Mouse (Mus musculus) midbrain, embryonic 15.5 days (tissue): Measurements from ENCODE around the gene Olfr466. TPM values are rescaled to one million over a fixed set of nuclear protein-coding genes. Genes with fewer than 3 reads are reported as not detected.

ENCODE experiments used
- ATAC-seq: fragments of 200-750 bp; cut with Nextera tagmentation; replicated peaks from 2 replicates; pipeline ENCODE4 v1.8.0; 2017; ENCODE audit warnings: moderate TSS enrichment
- H3K27ac ChIP-seq: fragments of 300-500 bp; sonication (generic); 2 replicates; pipeline ENCODE4 v1.5.1; 2015; ENCODE audit warnings: mild to moderate bottlenecking, inconsistent platforms
- H3K27me3 ChIP-seq: fragments of 300-500 bp; sonication (generic); replicated peaks from 2 replicates; pipeline ENCODE4 v1.6.1; 2015; ENCODE audit warnings: inconsistent platforms
- H3K36me3 ChIP-seq: fragments of 300-500 bp; sonication (generic); replicated peaks from 2 replicates; pipeline ENCODE4 v1.6.1; 2015; ENCODE audit warnings: inconsistent platforms
- H3K4me1 ChIP-seq: fragments of 300-500 bp; sonication (generic); 2 replicates; pipeline ENCODE4 v1.6.1; 2015; ENCODE audit warnings: inconsistent platforms
- H3K4me2 ChIP-seq: fragments of 300-500 bp; sonication (generic); 2 replicates; pipeline ENCODE4 v1.6.1; 2015; ENCODE audit warnings: inconsistent platforms, mild to moderate bottlenecking, moderate library complexity
- H3K4me3 ChIP-seq: fragments of 300-500 bp; sonication (generic); 2 replicates; pipeline ENCODE4 v1.5.1; 2015; ENCODE audit warnings: mild to moderate bottlenecking, inconsistent platforms
- H3K9ac ChIP-seq: fragments of 300-500 bp; sonication (generic); 2 replicates; pipeline ENCODE4 v1.6.1; 2015; ENCODE audit warnings: mild to moderate bottlenecking, inconsistent platforms
- H3K9me3 ChIP-seq: fragments of 300-500 bp; sonication (generic); 2 replicates; pipeline ENCODE4 v1.6.1; 2016; ENCODE audit warnings: inconsistent platforms
- WGBS: fragments of 180-500 bp; shearing (Covaris S2); methylation state at CpG from one replicate; pipeline ENCODE4 v1.1.7; 2015; ENCODE audit warnings: mixed read lengths; 5-methylcytosine and 5-hydroxymethylcytosine counted together
- polyA plus RNA-seq: library from polyadenylated mRNA; unstranded; fragments of >200 nt; fragmentation: Nextera tagmentation; extraction: Ambion mirVana; gene quantifications from 2 replicates; pipeline ENCODE4 v1.2.1, GENCODE M21; 2015

Olfr466 gene
- not detected in 2 replicates for polyA plus RNA-seq

DNA sequence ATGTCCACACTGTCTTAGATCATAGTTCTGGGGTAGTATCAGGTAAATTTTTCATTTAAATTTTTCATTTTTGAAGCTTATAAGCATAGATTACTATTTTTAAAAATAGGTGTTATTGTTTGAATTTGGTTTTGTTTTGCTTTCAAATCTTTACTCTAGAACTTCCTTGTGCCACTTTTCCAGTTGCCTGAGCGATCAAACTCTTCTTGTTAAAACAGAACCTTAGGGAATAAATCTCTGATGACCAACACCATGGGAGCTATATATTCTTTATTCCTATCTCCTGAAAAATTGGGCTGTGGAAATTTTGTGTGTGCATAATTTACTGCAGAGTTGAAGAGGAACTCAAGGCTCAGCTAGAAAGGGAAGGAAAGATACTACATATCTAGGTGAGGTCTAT, at the start of gene Olfr466:
TSS of gene Olfr466 (plus strand) at position 301 of the 400 bp plus-strand sequence.
- Histone ChIP-seq H3K9me3 (no peaks in the 10 kb centered on the region), H3K9ac (no peak within 1 kb of the TSS)
- 77% methylated on average over 1 of the region's 1 CpGs for WGBS

DNA sequence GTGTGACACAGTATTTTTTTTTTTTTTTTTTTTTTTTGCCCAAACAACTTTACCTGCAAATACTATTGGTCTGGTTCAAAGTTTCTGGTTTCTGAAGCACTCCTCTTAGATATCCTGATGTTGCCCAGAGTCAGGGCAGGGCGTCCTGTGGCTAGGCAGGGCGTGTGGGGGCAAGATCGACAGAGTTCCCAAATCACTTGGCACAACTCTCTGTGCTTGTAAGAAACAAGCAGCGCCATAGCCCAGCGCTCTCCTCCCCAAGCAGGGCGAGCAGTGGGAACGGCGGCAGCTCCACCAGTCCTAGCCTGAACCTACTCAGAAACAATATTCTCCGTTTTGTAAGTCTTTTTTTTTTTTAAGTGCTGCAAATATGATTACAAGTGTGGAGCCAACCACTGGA, 49.4 kb upstream of the Olfr466 start:
- 97% methylated on average over 9 of the region's 9 CpGs for WGBS
- no peak overlapping the region for H3K4me2 ChIP-seq
- ATAC-seq = no peak

More for the DNA sequence above, at the start of gene Olfr466:
- Histone ChIP-seq H3K36me3 (no peaks in the 10 kb centered on the region), H3K4me1 (no peaks in the 10 kb centered on the region), H3K4me2 (no peak within 1 kb of the TSS), H3K4me3 (no peak within 1 kb of the TSS), H3K27ac (no peak within 1 kb of the TSS), H3K27me3 (no peaks in the 10 kb centered on the region)
- no peak for ATAC-seq

DNA sequence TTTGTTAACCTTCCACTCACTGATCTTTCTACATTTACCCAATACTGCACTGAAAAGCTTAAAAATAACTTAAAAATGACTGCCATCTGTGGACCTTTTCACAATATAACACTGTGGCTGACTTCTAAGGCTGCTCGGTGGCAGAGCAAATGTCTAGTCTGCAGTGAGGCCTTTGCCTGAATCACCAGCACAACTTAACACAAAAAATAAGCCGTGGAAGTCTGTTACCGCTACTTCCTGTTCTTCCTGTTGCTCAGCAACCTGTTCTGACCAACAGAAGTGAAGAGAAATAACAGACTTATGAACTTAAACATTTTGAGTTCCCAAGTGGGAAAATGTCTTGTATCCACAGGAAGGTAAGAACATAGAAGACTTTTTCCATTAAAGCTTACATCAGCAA, 48.8 kb upstream of the Olfr466 start:
- Histone ChIP-seq H3K4me3 (no peak overlapping the region), H3K4me2 (no peak overlapping the region)
- WGBS = 95% methylated on average over 3 of the region's 3 CpGs

More for the DNA sequence above, 49.4 kb upstream of the Olfr466 start:
- Histone ChIP-seq H3K4me3 (no peak overlapping the region), H3K36me3 (0 out of 2 replicates have a peak, but pooled peaks cover 5% of the 10 kb centered on the region), H3K9me3 (peaks cover 16% of the 10 kb centered on the region; the same call in 1 of the 2 replicates), H3K9ac (no peak overlapping the region), H3K27me3 (no peaks in the 10 kb centered on the region), H3K4me1 (no peaks in the 10 kb centered on the region), H3K27ac (no peak overlapping the region)

DNA sequence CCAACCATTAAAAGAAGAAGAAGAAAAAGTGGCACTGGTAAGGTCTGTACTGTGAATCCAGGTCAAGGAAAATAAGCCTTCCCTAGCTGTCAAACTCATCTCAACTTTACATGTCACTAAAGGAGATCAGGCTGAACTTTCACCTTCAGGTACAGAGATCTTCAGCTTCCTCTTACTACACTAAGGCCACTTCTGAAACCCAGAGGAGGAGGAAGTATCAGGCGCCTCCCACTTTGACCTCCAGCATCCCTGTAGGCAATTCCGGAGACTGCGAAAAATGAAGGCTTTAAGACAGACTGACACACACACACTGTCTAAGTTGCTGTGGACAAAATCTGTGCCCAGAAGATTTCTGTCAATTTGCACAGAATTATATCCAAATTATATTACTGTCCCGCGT, 38.1 kb upstream of the Olfr466 start:
- peak overlapping the region; percentile 81 for H3K4me3 ChIP-seq
- H3K9me3 ChIP-seq = peaks cover 3% of the 10 kb centered on the region; the same call in 1 of the 2 replicates
- peak overlapping the region; percentile 89 for H3K9ac ChIP-seq
- peaks cover 21% of the 10 kb centered on the region for H3K4me1 ChIP-seq
- no peaks in the 10 kb centered on the region for H3K27me3 ChIP-seq
- H3K4me2 ChIP-seq = peak overlapping the region; percentile 60
- WGBS = 2% methylated on average over 5 of the region's 5 CpGs
- H3K27ac ChIP-seq = peak overlapping the region; percentile 80; the same call in 1 of the 2 replicates
- H3K36me3 ChIP-seq = no peaks in the 10 kb centered on the region
- ATAC-seq = no peak

More for the DNA sequence above, 48.8 kb upstream of the Olfr466 start:
- Histone ChIP-seq H3K9me3 (peaks cover 16% of the 10 kb centered on the region; the same call in 1 of the 2 replicates), H3K9ac (no peak overlapping the region), H3K36me3 (0 out of 2 replicates have a peak, but pooled peaks cover 7% of the 10 kb centered on the region), H3K27ac (no peak overlapping the region), H3K4me1 (no peaks in the 10 kb centered on the region), H3K27me3 (no peaks in the 10 kb centered on the region)
- no peak for ATAC-seq

DNA sequence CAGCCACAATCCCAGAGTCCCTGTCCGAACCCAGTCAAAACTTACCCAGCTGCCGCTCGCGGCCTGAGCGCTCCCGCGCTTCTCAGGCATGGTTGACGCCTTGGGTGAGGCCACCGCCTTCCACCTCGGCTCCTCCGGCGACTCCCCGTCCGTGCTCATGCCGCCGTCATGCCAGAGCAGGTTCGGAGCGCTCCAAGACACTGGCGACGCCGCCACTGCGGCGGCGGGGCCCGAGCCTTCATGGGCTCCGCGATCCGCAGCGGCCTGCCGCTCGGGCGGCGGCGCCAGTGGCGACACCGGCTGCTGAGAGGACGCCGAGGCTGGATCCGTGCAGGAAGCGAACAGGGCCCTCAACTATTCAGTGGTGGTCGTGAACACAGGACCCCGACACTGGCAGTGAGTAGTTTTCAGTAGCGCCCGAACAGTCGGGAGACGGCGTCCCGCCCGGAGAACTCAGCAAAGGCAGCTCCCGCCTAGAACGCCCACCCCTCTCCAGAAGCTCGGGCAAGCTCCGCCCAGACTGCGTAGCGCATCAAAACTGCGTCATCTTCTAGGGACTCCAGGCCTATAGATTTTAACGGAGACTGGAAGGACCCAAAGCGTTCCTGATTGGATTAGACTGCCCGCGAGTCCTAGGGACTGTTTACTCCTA, 37.5 kb upstream of the Olfr466 start, which contains the start of gene Mfsd14b:
TSS of gene Mfsd14b (minus strand) at position 517 of the 652 bp plus-strand sequence.
- no peaks in the 10 kb centered on the region for H3K27me3 ChIP-seq

DNA sequence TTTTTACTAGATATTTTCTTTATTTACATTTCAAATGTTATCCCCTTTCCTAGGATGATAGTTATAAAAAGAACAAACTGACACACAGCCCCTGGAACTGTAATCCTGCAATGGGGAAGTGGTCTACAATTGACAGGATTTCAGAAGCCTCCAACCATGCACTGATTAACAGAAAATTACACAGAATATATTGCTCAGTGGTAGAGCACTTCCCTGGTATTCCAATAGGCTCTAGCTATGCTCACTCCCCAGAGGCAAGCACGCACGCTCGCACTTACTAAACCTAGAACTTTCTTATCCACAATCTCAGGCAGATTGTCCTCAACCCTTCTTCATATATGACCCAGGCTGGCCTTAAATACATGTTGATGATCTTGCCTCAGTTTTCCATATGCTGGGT, 36.8 kb upstream of the Olfr466 start:
- H3K9me3 ChIP-seq = no peaks in the 10 kb centered on the region
- WGBS = 62% methylated on average over 3 of the region's 3 CpGs

More for the DNA sequence above, 37.5 kb upstream of the Olfr466 start, which contains the start of gene Mfsd14b:
- Histone ChIP-seq H3K4me2 (peak within 1 kb of the TSS; percentile 60), H3K4me1 (peaks cover 21% of the 10 kb centered on the region), H3K27ac (peak within 1 kb of the TSS; percentile 80), H3K4me3 (peak within 1 kb of the TSS; percentile 81), H3K9me3 (peaks cover 3% of the 10 kb centered on the region; the same call in 1 of the 2 replicates), H3K9ac (peak within 1 kb of the TSS; percentile 89), H3K36me3 (no peaks in the 10 kb centered on the region)
- ATAC-seq = peak; percentile 100
- 0% methylated on average over 60 of the region's 60 CpGs for WGBS

DNA sequence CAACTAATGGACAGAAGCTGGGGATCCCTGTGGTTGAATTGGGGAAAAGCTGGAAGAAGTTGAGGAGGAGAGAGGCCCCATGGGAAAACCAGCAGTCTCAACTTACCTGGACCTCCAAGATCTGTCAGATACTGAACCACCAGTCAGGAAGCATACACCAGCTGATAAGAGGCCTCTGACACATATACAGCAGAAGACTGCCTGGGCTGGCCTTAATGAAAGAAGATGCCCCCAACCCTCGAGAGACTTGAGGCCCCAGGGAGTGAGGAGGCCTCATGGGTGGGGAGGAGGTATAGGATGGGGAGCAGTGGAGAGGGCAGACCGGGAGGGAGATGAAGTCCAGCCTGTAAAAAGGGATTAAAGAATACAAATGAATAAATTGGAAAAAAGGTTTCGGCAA, 29.1 kb upstream of the Olfr466 start:
- 68% methylated on average over 3 of the region's 3 CpGs for WGBS
- no peak overlapping the region for H3K4me3 ChIP-seq
- no peak for ATAC-seq
- no peaks in the 10 kb centered on the region for H3K4me1 ChIP-seq
- H3K27me3 ChIP-seq = no peaks in the 10 kb centered on the region
- H3K36me3 ChIP-seq = no peaks in the 10 kb centered on the region
- H3K4me2 ChIP-seq = no peak overlapping the region
- H3K27ac ChIP-seq = no peak overlapping the region
- no peak overlapping the region for H3K9ac ChIP-seq
- H3K9me3 ChIP-seq = no peaks in the 10 kb centered on the region

More for the DNA sequence above, 36.8 kb upstream of the Olfr466 start:
- Histone ChIP-seq H3K4me2 (peak overlapping the region; percentile 60), H3K27me3 (no peaks in the 10 kb centered on the region), H3K36me3 (no peaks in the 10 kb centered on the region), H3K4me3 (peak overlapping the region; percentile 81), H3K27ac (peak overlapping the region; percentile 80), H3K4me1 (peaks cover 21% of the 10 kb centered on the region), H3K9ac (peak overlapping the region; percentile 58)
- peak; percentile 75 for ATAC-seq

DNA sequence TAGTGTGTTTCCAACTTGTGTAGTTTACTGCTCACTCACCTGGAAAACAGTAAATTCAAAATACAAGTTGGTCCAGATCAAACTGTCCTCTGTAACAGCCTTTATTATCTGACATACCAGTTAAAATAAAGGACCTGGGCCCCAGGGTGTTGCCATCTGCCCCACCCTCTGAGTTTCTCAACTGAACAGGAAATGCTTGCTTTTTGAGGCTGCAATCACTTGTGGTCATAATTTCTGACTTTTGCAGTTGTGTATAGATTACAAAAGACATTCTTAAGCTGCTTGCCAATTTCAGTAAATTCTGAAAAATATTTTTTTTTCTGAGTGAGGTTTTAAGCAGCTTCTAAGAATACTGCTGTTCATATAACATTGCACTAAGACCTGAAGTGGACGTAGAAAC, 27.9 kb upstream of the Olfr466 start:
- Histone ChIP-seq H3K4me2 (no peak overlapping the region), H3K9me3 (no peaks in the 10 kb centered on the region), H3K36me3 (no peaks in the 10 kb centered on the region), H3K27ac (no peak overlapping the region), H3K27me3 (no peaks in the 10 kb centered on the region), H3K4me1 (no peaks in the 10 kb centered on the region), H3K4me3 (no peak overlapping the region), H3K9ac (no peak overlapping the region)
- ATAC-seq = no peak
- WGBS = 76% methylated on average over 1 of the region's 1 CpGs

DNA sequence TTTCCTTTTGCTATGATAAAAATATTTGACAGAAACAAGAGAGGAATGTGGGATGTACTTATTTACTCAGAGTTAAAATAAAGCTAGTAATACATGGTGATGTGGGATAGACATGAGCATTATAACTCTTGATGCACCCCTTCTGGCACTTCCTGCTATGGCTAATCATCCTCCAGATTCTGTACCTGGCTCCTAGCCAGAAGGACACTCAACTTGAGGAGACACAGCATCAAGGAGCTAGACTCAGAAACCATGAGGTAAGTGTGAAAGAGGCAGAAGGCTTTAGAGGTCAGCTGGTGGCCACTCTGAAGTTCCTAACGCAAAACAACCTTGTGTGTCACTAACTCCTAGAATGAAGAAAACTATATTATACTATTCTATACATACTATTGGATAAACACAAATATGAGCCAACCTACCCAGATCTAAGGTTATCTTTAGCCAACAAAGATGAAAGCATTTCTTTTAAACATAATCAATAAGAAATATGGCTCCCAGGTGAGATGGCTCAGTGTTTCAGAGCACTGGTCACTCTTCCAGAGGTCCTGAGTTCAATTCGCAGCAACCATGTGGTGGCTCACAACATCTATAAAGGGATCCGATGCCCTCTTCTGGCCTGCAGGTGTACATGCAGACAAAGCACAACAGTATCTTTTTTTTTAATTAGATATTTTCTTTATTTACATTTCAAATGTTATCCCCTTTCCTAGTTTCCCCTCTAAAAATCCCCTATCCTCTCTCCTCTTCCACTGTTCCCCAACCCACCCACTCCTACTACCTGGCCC, 22.8 kb upstream of the Olfr466 start:
- 69% methylated on average over 3 of the region's 3 CpGs for WGBS
- H3K27ac ChIP-seq = no peak overlapping the region
- no peak overlapping the region for H3K4me3 ChIP-seq
- H3K4me2 ChIP-seq = no peak overlapping the region
- no peak overlapping the region for H3K9ac ChIP-seq
- ATAC-seq = no peak
- no peaks in the 10 kb centered on the region for H3K27me3 ChIP-seq
- no peaks in the 10 kb centered on the region for H3K9me3 ChIP-seq
- H3K36me3 ChIP-seq = no peaks in the 10 kb centered on the region
- no peaks in the 10 kb centered on the region for H3K4me1 ChIP-seq

DNA sequence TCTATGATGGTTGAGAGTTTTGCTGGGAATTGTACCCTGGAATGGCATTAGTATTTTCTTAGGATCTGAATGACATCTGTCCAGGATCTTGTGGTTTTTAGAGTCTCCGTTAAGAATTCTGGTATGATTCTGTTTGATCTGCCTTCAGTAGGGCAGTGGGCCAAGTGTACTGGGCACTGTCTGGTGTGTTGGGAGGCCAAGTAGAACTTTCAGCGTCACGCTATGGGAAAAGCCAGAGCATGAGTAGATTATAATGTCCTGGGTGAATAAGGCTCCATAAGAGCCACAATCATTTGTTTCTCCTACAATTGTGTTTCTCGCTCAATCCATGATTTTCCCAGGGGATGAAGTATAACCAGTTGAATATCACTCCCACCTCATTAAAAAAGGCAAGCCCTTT, 12.3 kb upstream of the Olfr466 start, which contains the start of gene Olfr465-ps1:
TSS of gene Olfr465-ps1 (plus strand) at position 301 of the 400 bp plus-strand sequence.
- H3K9me3 ChIP-seq = no peaks in the 10 kb centered on the region
- no peak within 1 kb of the TSS for H3K27ac ChIP-seq
- no peaks in the 10 kb centered on the region for H3K4me1 ChIP-seq
- ATAC-seq = no peak
- no peak within 1 kb of the TSS for H3K4me2 ChIP-seq
- 89% methylated on average over 4 of the region's 4 CpGs for WGBS
- H3K36me3 ChIP-seq = no peaks in the 10 kb centered on the region
- H3K27me3 ChIP-seq = no peaks in the 10 kb centered on the region
- H3K9ac ChIP-seq = no peak within 1 kb of the TSS
- no peak within 1 kb of the TSS for H3K4me3 ChIP-seq

DNA sequence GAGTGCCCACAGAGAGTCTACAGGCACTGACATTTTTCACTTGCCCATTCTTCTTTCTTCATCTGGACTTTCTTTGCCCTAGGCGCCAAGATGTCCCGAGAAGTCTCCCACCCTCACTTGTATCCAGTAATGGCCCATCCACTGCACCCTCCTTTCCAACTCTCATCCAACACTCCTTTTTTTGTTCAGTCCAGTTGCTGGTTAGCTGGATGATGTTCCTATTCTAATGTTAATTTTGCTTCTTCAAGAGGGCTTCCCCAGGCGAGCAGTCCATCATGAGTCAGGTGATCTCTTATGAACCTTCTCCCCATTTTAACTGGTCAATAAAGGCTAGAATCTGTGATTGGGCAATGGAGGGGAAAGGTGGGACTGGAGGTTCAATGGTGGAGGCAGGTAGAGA, 24.1 kb downstream of the Olfr466 start:
- Histone ChIP-seq H3K27ac (no peak overlapping the region), H3K36me3 (no peaks in the 10 kb centered on the region), H3K9ac (no peak overlapping the region), H3K4me2 (no peak overlapping the region), H3K9me3 (no peaks in the 10 kb centered on the region; the same call in 1 of the 2 replicates), H3K27me3 (no peaks in the 10 kb centered on the region), H3K4me1 (no peaks in the 10 kb centered on the region), H3K4me3 (no peak overlapping the region)
- ATAC-seq = no peak
- 93% methylated on average over 3 of the region's 3 CpGs for WGBS
